Mouse (Mus musculus): ENCODE results near the gene Ctsh.
"Not testable (repeated sequence)": the region's sequence is repeated elsewhere in the genome, so short reads cannot be mapped to it uniquely, and the experiment has no call there.

The Ctsh gene

GRCm38 (mm10) chr9:90059828-90060573, 6.0 kb downstream of the Ctsh start:
- no peak for DNase-seq (ENCODE audit: low spot score in 2 of 2)

GRCm38 (mm10) chr9:90060574-90060875, 6.6 kb downstream of the Ctsh start:
- no peak for DNase-seq (ENCODE audit: low spot score in 2 of 2)

GRCm38 (mm10) chr9:90060932-90061331, 7.0 kb downstream of the Ctsh start:
- not testable (repeated sequence) for DNase-seq (ENCODE audit: low spot score in 2 of 2)

- DNase-seq (ENCODE audit: low spot score in 2 of 2): no peak
Measured at GRCm38 (mm10) chr9:90067341-90067740, 13.4 kb downstream of the Ctsh start.

- no peak for DNase-seq (ENCODE audit: low spot score in 2 of 2)
Measured at GRCm38 (mm10) chr9:90068786-90069185, 14.8 kb downstream of the Ctsh start.

GRCm38 (mm10) chr9:90069485-90069884, 15.5 kb downstream of the Ctsh start:
- DNase-seq (ENCODE audit: low spot score in 2 of 2): no peak

GRCm38 (mm10) chr9:90070174-90070573, 16.2 kb downstream of the Ctsh start:
- DNase-seq (ENCODE audit: low spot score in 2 of 2): no peak

GRCm38 (mm10) chr9:90075336-90075735, 21.4 kb downstream of the Ctsh start:
- DNase-seq (ENCODE audit: low spot score in 2 of 2): no peak

GRCm38 (mm10) chr9:90076131-90076530, 22.2 kb downstream of the Ctsh start:
- no peak for DNase-seq (ENCODE audit: low spot score in 2 of 2)

- DNase-seq (ENCODE audit: low spot score in 2 of 2): peak; percentile 34 to 50
Measured at GRCm38 (mm10) chr9:90076849-90077461, 23.0 kb downstream of the Ctsh start.

GRCm38 (mm10) chr9:90081961-90082360, 28.0 kb downstream of the Ctsh start:
- not testable (repeated sequence) for DNase-seq (ENCODE audit: low spot score in 2 of 2)

GRCm38 (mm10) chr9:90082992-90083391, 29.0 kb downstream of the Ctsh start:
- DNase-seq (ENCODE audit: low spot score in 2 of 2): no peak

- DNase-seq (ENCODE audit: low spot score in 2 of 2): no peak
Measured at GRCm38 (mm10) chr9:90084152-90084551, 30.2 kb downstream of the Ctsh start.

- DNase-seq (ENCODE audit: low spot score in 2 of 2): no peak
Measured at GRCm38 (mm10) chr9:90084766-90085468, 31.0 kb downstream of the Ctsh start.

GRCm38 (mm10) chr9:90087906-90088485, 34.0 kb downstream of the Ctsh start:
- no peak for DNase-seq (ENCODE audit: low spot score in 2 of 2)

- no peak for DNase-seq (ENCODE audit: low spot score in 2 of 2)
Measured at GRCm38 (mm10) chr9:90089339-90090104, 35.6 kb downstream of the Ctsh start.

GRCm38 (mm10) chr9:90098934-90099333, 45.0 kb downstream of the Ctsh start:
- DNase-seq (ENCODE audit: low spot score in 2 of 2): no peak

- no peak for DNase-seq (ENCODE audit: low spot score in 2 of 2)
Measured at GRCm38 (mm10) chr9:90100760-90101159, 46.8 kb downstream of the Ctsh start.

GRCm38 (mm10) chr9:90105462-90105861, 51.5 kb downstream of the Ctsh start:
- no peak for DNase-seq (ENCODE audit: low spot score in 2 of 2)

- DNase-seq (ENCODE audit: low spot score in 2 of 2): no peak
Measured at GRCm38 (mm10) chr9:90106915-90107314, 53.0 kb downstream of the Ctsh start.

- no peak for DNase-seq (ENCODE audit: low spot score in 2 of 2)
Measured at GRCm38 (mm10) chr9:90108272-90108671, 54.3 kb downstream of the Ctsh start.

GRCm38 (mm10) chr9:90109386-90109785, 55.4 kb downstream of the Ctsh start:
- no peak for DNase-seq (ENCODE audit: low spot score in 2 of 2)
